Mouse (Mus musculus) cerebellum, postnatal 4 days (tissue): Measurements from ENCODE around the gene Fbp2.
"Not testable (repeated sequence)": the region's sequence is repeated elsewhere in the genome, so short reads cannot be mapped to it uniquely, and the experiment has no call there.

Source experiments
- DNase-seq, 2 experiments: peaks; one replicate each; pipeline ENCODE4 v3.0.0; 2022; ENCODE audit warnings: low spot score in 2 of 2, mixed read lengths in 1 of 2

Gene Fbp2

GRCm38 (mm10) chr13:62865651-62866315 is 7.6 kb upstream of the Fbp2 start:
- no peak for DNase-seq

- no peak for DNase-seq
These were observed 5.5 kb upstream of the Fbp2 start for GRCm38 (mm10) chr13:62863771-62864170.

GRCm38 (mm10) chr13:62862875-62863274 is 4.7 kb upstream of the Fbp2 start:
- DNase-seq = no peak

- no peak for DNase-seq
These were observed 1.8 kb upstream of the Fbp2 start for GRCm38 (mm10) chr13:62860068-62860467.

GRCm38 (mm10) chr13:62859251-62859650 is 1.0 kb upstream of the Fbp2 start:
- DNase-seq = not testable (repeated sequence)

GRCm38 (mm10) chr13:62856850-62857249 is 1.4 kb downstream of the Fbp2 start:
- no peak for DNase-seq

- DNase-seq = peak; percentile 42 to 75
These were observed 1.9 kb downstream of the Fbp2 start for GRCm38 (mm10) chr13:62856305-62856675.

- no peak for DNase-seq
These were observed 2.6 kb downstream of the Fbp2 start for GRCm38 (mm10) chr13:62855396-62856304.

- DNase-seq = peak; percentile 81 to 84
These were observed 3.6 kb downstream of the Fbp2 start for GRCm38 (mm10) chr13:62854666-62855065.

- no peak for DNase-seq
These were observed 24.9 kb downstream of the Fbp2 start for GRCm38 (mm10) chr13:62833341-62833740.

- DNase-seq = no peak
These were observed 26.0 kb downstream of the Fbp2 start for GRCm38 (mm10) chr13:62832239-62832638.

GRCm38 (mm10) chr13:62815705-62816104 is 42.5 kb downstream of the Fbp2 start:
- not testable (repeated sequence) for DNase-seq

- DNase-seq = no peak
These were observed 45.5 kb downstream of the Fbp2 start for GRCm38 (mm10) chr13:62812713-62813112.

GRCm38 (mm10) chr13:62807981-62808380 is 50.2 kb downstream of the Fbp2 start:
- DNase-seq = not testable (repeated sequence)
